Mouse (Mus musculus) hindlimb bud, embryonic 11.5 days (tissue): ENCODE measurements at regions not wholly inside any gene's neighbourhood (a gene's known extent, or its start where the extent isn't known, plus 50 kb on each side); places are given as distances from the start of the nearest gene placed in this dataset.
"Not testable (repeated sequence)": the region's sequence is repeated elsewhere in the genome, so short reads cannot be mapped to it uniquely, and the experiment has no call there.

Source experiments
- DNase-seq: peaks from one replicate; pipeline ENCODE4 v3.0.0-alpha.2; 2012; ENCODE audit warnings: low read depth, low spot score; ENCODE audit errors: extremely low spot score

DNA sequence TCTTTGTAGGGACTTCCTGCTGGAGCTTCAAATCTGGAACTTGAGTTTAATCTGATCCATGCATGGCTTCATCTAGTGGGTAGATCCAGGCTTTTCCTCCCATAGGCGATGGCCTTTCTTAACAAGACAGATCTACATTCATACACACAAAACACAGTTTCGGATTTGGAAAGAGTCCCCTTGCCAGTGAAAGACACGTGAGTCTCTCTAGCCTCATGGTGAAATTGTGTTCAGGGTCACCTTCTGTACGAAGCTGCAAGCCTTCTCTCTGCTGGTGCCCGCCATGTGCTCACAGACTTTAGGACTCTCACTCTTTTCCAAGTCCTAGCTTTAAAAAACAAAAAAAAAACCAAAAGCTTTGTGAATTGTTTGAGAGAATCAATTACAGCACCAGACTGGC lies 51.4 kb upstream of the Dlx2 start:
- no peak for DNase-seq

DNA sequence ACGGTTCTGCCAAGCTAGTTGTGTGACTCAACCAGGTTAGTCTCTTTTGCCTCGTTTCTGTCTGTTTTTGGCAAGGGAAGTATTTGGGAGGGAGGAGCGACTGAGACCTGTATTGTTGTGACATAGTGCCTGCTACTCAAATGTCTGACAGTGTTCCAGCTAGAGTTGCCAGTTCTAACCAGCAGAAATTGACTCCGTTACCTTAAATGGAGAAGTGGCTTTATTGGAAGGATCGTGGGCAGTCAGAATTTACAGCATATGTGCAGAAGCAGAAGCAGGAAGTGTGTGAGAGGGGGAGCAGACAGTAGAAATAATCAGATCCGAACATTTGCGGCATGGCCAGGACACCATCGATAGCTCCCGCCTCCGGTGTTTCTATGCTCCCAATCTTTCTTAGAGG lies 51.8 kb upstream of the Dlx2 start:
- no peak for DNase-seq

DNA sequence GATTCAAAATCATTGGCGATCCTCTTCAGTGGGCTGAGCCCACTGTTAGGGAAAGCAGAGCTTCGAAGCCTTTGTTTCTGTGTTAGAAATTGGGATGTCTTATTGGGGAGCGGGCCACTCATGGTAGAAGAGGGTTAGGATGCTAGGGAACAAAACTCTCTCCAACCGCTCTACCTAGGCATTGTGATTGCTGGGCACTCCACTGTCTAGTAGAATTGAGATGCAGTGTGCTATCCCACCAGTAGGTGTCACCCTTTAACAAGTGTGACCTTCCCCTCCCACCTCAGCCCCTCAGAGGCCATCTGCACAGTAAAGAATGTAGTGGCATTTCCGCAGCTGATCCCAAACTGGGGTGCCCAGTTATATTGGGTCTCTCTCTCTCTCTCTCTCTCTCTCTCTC lies 52.2 kb upstream of the Dlx2 start:
- DNase-seq, result peak; percentile 88

DNA sequence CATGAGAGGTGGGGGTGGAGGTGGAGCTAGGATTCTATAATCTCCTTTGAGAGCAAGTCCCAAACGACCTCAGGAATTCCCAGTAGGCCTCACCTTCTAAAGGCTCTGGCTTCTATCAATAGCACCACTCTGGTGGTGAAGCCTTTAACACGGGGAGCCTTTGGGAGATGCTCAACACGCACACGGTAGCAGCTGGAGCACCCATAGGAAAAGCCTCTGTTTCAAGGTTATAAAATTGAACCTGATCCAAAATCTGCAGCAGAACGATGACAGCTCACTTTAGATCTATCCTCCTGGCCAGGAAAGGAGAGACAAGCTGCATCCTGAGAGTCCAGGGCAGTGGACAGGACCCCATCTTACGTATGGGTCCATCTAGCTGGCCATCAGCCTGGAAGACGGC lies 53.7 kb upstream of the Dlx2 start:
- DNase-seq, result no peak

DNA sequence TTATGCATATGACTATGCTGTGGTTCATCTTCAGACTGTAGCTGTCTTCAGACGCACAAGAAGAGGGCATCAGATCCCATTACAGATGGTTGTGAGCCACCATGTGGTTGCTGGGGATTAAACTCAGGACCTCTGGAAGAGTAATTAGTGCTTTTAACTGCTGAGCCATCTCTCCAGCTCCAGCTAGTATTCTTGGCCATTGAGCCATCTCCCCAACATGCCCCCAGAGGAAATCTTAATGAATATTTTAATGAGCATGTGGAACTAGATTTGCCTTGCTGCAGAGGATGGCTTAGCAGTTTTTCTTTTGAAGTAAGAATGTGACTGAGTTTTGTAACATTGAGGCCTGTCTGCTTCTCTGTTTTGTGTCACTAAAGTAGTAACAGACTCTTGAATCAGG lies 54.4 kb upstream of the Dlx2 start:
- no peak for DNase-seq

DNA sequence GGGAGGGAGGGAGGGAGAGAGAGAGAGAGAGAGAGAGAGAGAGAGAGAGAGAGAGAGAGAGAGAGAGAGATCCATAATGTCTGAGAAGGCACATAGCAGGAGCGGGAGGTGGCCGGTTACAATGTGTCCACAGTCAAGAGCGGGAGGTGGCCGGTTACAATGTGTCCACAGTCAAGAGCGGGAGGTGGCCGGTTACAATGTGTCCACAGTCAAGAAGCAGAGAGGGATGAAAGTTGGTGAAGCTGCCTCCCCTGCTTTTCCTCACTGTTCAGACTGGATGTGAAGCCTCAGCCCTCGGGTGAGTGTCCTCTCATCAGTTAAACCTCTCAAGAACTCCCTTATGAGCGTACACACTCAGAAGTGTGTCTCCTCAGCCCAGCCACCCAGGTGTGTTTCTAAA lies 57.2 kb upstream of the Dlx2 start:
- not testable (repeated sequence) for DNase-seq

DNA sequence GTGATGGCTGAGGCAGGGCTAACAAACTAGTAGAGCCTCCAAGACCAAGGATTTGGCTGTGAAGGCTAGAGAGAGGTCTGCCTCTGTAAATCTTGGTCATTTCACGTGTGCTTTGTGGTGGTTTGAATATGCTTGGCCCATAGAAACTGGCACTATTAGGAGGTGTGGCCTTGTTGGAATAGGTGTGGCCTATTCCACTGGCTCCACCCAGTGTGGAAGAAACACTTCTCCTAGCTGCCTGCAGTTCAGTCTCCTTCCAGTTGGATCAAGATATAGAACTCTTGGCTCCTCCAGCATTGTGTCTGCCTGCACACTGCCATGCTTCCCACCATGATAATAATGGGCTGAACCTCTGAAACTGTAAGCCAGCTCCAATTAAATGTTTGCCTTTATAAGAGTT lies 59.1 kb upstream of the Dlx2 start:
- DNase-seq, result no peak

DNA sequence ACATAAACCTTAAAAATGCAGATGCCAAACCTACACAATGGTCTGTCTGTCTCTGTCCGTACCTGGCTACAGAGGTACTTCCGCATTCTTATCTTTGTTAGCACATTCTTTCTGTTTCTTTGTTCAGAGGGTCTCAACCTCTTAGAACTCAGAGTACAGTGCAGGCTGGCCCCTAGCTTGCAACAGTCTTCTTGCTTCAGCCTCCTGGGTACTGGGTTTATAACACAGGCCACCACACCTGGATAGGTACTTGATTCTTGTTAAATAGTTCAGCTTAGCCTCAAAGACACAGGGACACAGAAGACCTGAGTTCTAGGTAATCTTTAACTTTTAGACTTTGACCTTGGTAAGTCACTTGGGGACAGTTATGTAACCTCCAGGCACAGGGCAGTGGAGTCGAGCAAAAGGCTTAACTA lies 60.5 kb upstream of the Dlx2 start:
- no peak for DNase-seq

DNA sequence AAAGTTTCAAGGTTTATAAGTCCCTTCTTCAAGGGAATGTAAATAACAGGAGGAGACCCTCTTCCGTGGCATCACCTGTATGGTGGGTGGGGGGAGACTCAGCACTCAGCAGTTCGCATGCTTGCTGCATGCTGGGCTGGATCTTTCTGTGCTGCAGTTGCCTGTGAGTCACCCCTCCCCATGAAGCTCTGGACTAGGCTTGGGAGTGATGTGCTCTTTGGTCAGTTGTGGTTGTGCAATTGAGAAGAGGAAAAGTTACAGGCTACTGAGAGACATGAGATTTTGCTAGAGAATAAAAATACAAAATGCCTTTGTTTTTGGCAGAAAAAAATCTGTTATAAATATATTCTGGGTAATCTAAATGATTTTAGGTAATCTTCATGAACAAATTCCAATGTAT lies 66.7 kb upstream of the Dlx2 start:
- no peak for DNase-seq

DNA sequence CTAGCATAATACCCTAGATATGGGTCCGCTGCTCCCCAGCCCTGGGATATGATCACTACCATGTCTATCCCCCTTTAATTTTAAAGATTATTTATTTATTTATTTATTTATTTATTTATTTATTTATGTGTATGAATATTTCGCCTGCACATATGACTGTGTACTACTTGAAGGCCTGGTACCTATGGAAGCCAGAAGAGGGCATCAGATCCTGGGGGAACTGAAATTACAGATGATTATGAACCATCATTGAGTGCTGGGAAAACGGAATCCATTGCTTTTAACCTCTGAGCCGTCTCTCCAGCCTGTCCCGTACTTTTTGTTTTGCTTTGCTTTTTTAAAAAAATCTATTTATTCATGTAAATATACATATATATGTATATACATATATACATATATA lies 70.0 kb upstream of the Dlx2 start:
- no peak for DNase-seq

DNA sequence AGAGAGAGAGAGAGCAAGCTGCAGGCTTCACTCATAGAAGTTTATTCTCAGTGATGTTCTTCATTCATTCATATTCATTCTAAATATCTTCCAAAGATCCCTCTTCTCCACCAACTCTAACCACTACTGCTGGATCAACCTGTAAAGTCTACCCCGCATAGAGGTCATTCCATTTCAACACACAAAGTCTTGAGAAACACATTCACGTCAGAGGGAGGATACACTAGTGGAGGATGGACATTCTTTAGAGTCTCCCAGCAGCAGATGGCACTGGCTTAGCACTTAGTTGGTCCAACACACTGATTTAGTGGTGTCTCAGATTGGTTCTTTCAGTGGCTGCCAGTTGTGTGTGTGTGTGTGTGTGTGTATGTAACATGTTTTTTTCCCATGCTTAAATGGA lies 74.9 kb upstream of the Dlx2 start:
- DNase-seq, result no peak

DNA sequence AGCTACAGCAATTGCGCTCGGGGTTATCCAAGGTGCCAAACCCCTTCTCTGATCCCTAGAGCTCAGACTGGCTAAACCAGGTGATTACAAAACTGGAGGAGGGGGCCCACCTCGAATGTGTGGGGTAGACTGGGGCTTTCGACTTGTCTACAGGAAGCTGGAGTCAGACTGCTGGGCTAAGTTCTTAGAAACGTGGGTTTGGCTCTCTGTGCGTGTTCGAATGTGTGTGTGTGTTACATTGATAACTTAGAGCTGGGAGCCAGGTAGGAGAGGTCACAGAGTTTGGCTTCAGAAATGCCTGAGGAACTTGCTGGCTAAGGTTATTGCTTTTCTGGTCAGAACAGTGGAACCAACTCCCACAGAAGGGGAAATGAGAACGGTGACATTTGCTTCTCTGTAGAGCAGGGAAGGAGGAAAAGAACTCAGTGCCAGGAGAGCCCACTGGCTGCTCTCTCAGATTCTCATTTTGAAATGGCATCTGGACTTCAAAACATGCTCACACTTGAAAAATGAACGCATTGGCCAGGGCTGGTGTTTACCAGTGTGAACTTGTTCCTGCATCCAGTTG lies 76.1 kb upstream of the Dlx2 start:
- DNase-seq, result no peak

DNA sequence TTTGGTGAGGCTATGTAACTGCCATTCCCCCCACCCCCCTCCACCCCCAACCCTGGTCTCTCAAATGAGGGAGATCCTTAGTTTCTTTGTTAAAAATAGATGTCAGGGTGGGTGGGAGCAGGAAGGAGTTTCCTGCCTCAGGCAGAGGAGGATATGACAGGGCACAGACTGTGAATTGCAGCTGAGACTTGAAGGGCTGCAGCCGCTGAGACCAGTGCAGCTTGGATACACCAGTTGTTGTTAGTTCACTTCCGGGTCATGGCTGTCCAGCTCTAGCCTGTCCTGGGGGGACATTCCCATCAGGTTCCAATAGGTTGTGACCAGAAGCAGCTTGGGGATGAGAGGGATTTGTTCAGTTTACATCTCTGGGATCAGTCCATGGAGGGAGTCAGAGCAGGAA lies 76.6 kb upstream of the Dlx2 start:
- DNase-seq, result no peak

DNA sequence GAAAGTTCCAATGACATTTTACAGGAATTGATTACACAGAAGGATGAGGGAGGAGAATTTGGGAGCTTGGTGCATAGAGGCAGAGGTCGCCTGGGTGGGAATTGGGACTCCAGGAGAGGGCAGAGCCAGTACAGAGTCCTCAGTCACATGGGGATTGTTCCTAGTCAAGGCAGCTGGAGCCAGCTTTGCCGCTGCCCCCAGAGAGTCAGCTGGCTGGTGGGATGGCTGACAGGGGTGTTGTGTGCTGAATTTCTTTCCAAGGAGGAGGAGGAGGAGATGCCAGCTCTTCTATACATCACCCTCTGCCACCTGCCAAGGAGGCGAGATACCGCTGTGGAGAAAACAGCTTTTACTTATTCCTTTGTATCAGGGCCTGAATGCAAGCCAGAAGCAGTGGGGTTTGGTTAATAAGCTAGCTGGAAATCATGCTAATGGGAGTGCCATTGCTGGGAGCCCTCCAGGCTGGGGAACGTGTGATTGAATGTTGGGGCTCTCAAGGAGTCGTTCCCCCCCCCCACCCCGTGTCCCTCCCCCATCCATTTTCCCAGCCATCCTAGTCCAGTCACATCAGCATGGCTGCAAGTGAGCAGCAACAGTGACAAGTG lies 78.8 kb upstream of the Dlx2 start:
- no peak for DNase-seq

DNA sequence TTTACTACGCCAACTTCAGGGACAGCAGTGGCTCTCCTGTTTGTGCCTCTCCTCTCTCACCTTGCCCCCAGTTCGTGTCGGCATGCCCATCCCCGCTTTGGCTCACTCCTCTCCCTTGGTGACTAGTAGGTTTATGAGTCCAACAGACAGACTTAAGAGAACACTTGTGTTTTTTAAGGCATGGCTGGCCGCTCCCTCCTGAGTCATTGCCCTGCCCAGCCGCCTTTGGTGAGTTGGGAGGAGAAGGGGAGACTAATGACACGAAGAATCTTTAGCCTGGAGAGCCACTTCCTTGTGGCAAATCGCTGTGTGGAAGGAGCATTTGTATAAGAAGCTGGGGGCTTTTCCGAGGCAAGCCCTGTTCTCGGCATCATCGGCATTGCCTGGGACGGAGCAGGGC lies 79.8 kb upstream of the Dlx2 start:
- DNase-seq, result no peak

DNA sequence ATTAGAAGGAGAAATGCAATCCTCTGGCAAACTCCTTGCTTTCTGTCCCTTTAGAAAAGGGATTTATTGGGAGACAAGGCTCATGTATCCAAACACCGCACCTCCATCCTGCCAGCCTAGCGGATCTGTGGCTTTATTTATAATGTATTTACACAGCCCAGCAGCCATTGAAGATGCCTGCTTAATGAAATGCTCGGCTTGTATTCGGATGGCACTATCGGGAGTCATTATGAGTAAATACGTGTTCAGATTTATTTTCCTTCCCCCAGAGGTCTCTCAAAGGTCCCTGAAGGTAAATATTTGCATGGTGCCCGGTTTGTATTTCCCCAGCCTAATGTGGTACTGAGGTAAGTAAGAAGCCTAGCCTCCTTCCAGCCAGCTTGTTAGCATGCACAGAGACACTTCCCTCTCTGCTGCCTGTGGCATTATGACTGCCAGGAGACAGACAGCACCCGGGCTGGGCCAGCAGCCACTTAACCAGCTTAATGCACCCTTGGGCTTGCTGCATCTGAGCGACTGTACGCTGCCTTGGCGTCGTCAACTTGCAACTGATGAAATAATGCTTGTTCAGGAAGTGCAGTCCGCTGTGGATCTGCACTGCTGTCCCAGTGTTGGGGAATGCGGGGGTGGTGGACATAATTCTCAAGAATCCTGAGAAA lies 80.7 kb upstream of the Dlx2 start:
- no peak for DNase-seq

DNA sequence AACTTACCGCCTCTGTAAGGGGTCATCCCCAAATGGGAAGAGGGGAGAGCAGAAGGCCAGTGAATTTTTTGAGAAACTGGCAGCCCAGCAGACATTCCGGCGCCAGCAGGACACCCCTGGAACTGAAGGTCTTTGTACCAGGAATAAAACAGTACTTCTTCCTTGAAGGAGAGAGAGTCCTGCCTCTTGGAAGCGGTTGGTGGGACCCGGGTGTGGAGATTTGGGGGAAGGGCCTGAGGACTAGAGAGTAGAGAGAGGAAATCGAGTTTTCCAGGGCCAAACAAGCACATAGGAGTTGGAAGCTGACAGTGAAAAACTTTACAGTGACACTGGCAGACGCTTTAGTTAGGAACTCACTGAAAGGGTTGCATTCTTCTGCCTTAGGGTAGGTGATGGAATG lies 82.3 kb upstream of the Dlx2 start:
- DNase-seq, result no peak

DNA sequence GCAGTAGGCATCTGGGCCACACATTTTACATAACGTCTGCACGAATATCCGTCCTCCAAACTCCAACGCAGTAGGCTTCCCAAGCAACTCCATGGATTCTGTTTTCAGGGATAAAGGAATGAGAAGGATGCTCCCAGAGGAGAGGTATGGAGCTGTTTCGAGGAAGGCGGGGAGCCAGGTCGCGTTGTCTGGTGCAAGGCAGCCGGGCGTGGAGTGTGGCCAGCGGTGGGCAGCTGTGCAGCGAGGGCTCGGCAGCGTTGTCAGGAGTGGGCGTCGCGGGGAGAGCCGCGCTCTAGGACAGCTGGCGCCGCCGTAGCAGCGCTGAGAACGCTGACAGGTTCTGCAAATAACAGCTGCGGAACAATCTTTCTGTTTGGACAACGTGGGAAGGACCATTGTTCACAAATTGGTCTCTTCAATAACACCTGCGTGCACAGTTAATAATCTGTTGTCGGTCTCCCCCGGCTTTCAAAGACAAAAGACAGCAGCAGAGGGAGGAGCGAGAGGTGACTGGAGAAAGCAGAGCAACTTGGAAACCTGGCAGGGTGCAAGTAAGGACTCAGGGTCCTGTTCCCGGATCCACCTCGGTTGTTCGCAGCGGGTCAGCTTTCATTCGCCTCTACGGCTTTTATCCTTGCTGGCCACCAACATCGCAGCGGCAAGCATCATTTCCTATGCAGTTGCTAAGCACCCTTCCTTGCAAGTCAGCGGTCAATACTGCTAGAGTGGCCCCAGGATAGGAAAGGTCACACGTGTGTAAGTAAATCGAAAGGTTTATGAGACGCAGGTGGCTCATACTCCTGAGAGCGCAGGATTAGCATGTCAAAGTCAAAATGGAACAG lies 83.0 kb upstream of the Dlx2 start:
- no peak for DNase-seq

DNA sequence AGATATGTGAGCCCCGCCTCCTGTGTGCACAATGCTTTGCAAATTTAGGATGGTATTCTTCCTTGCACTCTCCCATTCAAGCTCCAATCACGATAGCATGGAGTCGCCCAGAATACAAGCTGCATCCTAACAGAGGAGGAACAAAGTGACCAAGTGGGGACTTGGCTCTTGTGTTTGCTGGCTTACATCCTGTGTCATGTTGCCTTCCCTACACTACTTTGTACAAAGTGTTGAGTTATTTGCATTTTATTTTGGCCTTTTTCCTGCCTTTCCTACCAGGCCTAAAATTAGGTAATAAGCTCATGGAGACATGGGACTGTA lies 83.5 kb upstream of the Dlx2 start:
- DNase-seq, result no peak

DNA sequence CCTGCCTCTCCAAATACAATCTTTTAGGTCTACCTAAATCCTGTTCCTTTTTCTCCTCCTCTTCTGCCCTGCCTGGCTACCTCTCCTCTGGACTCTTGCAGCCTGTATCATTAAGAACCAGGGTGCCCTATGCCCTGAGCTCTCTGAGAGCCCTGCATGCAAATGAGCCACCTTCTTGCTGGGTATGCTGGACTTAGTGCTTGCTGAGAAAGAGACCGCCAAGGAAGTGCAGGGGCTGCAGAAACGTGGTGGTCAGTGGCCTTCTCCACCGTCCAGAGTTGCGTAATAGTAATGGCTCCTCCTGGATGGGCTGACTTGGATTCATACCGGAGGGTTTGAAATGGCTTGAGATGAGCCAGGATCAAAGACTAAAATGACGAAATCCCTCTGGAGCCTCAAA lies 86.9 kb upstream of the Dlx2 start:
- no peak for DNase-seq

DNA sequence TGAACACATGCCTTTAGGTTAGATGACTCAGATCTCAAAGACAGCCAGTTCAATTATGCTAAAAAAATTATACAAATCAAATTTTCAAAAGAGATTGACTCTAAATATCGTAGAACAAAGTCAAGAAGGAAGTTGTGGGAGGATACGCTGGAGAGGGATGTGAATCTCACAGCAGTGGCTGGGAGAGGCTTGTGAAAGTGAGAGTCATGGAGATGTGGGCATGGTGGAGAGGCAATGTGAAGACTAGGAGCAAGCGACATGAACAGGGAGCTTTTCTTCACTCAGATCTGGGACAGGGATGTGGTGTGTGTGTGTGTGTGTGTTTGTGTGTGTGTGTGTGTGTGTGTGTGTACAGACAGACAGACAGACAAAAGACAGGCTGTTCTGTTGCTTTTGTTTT lies 87.9 kb upstream of the Dlx2 start:
- no peak for DNase-seq

DNA sequence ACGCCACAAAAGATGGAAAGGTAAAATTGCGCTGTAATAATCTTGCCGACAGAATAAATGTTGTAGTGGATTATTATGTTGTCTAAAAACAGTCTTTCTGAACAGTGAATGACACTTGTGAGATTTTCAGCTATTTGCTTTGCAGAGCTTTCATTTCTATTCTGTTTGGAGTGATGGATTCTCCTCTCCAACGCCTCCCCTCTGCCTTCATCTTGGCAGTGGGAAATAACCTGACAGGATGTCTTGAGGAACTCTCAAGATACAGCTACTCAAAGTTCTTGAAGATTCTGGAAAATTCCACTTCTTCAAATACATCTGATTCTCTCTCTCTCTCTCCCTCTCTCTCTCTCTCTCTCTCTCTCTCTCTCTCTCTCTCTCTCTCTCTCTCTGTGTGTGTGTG lies 89.6 kb upstream of the Dlx2 start:
- no peak for DNase-seq
